Mouse (Mus musculus): ENCODE measurements around the gene Rnps1.

DNA sequence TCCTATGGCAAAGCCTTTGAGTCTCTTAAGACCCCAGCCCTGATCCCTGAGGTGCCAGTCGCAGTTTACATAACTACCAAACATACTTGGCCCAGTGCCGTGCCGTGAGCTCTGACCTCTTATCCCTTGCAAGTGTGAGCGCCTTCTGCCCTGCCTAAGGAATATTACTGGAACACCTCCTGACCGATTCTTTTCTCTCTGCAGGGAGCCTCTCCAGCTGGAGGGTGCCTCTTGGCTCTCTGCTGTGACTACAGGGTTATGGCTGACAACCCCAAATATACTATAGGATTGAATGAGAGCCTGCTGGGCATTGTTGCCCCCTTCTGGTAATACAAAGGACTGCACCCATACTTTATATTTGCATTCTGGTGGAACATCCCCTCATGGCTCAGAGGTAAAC, 22.7 kb downstream of the Rnps1 start:
- TF ChIP-seq GABPA (IDR thresholded peaks at IDR 0.05; ENCODE audit: insufficient replicate concordance, low read depth, low read length) (no peak), CHD1 (IDR thresholded peaks at IDR 0.05; ENCODE audit: low read depth, low read length) (no peak), TCF12 (IDR thresholded peaks at IDR 0.05; ENCODE audit: low read depth, low read length) (no peak), SIN3A (IDR thresholded peaks at IDR 0.05; ENCODE audit: low read length) (no peak), POLR2A (IDR thresholded peaks at IDR 0.05; ENCODE audit: low read depth, low read length) (no peak), ZKSCAN1 (IDR thresholded peaks at IDR 0.05; ENCODE audit: borderline replicate concordance, low read depth, low read length) (no peak), MAFK (IDR thresholded peaks at IDR 0.05; ENCODE audit: insufficient replicate concordance, low read length) (no peak)
